Mouse (Mus musculus): ENCODE data around the gene Nid1. TPM values are rescaled to one million over a fixed set of nuclear protein-coding genes. Genes with fewer than 3 reads are reported as not detected.

Nid1 gene
- polyA plus RNA-seq, 1 experiment = 39.3 TPM

- Histone ChIP-seq H3K4me1 (ENCODE audit: control insufficient read depth, insufficient read depth, insufficient read length) (peaks cover 2% of the 10 kb centered on the region; the same call in 1 of the 2 replicates), H3K36me3 (ENCODE audit: control insufficient read depth, insufficient read depth, low read length) (no peaks in the 10 kb centered on the region), H3K27me3 (ENCODE audit: control insufficient read depth, insufficient read depth, low read length) (no peaks in the 10 kb centered on the region), H3K4me3 (ENCODE audit: extremely low read depth, insufficient read depth, insufficient read length) (no peak overlapping the region), H3K27ac (ENCODE audit: insufficient read depth, low read length) (no peak overlapping the region)
- TF ChIP-seq CTCF (IDR thresholded peaks at IDR 0.05; ENCODE audit: extremely low read depth, insufficient read depth, insufficient read length, insufficient replicate concordance) = no peak
- TF ChIP-seq POLR2A (IDR thresholded peaks at IDR 0.05; ENCODE audit: low read depth, low read length) = no peak
- 74% methylated on average over 3 of the region's 3 CpGs for WGBS
- no peak for DNase-seq (ENCODE audit: low read depth in 1 of 2, low spot score in 2 of 2)
Observed at GRCm38 (mm10) chr13:13552020-13552419, 114.7 kb downstream of the Nid1 start.

- H3K27me3 ChIP-seq (ENCODE audit: control insufficient read depth, insufficient read depth, low read length) = no peaks in the 10 kb centered on the region
- H3K36me3 ChIP-seq (ENCODE audit: control insufficient read depth, insufficient read depth, low read length) = no peaks in the 10 kb centered on the region
- no peak for DNase-seq (ENCODE audit: low read depth in 1 of 2, low spot score in 2 of 2)
- TF ChIP-seq CTCF (IDR thresholded peaks at IDR 0.05; ENCODE audit: extremely low read depth, insufficient read depth, insufficient read length, insufficient replicate concordance) (no peak), POLR2A (IDR thresholded peaks at IDR 0.05; ENCODE audit: low read depth, low read length) (no peak)
- H3K4me1 ChIP-seq (ENCODE audit: control insufficient read depth, insufficient read depth, insufficient read length) = peaks cover 11% of the 10 kb centered on the region; the same call in 1 of the 2 replicates
- no peak overlapping the region for H3K27ac ChIP-seq (ENCODE audit: insufficient read depth, low read length)
- WGBS = 17% methylated on average over 1 of the region's 1 CpGs
- H3K4me3 ChIP-seq (ENCODE audit: extremely low read depth, insufficient read depth, insufficient read length) = no peak overlapping the region
Observed at GRCm38 (mm10) chr13:13553660-13554059, 116.3 kb downstream of the Nid1 start.

GRCm38 (mm10) chr13:13555196-13555595, 117.8 kb downstream of the Nid1 start:
- TF ChIP-seq POLR2A (IDR thresholded peaks at IDR 0.05; ENCODE audit: low read depth, low read length) = no peak
- no peak for TF ChIP-seq CTCF (IDR thresholded peaks at IDR 0.05; ENCODE audit: extremely low read depth, insufficient read depth, insufficient read length, insufficient replicate concordance)
- Histone ChIP-seq H3K4me1 (ENCODE audit: control insufficient read depth, insufficient read depth, insufficient read length) (peaks cover 14% of the 10 kb centered on the region; the same call in 1 of the 2 replicates), H3K36me3 (ENCODE audit: control insufficient read depth, insufficient read depth, low read length) (no peaks in the 10 kb centered on the region), H3K27me3 (ENCODE audit: control insufficient read depth, insufficient read depth, low read length) (no peaks in the 10 kb centered on the region), H3K27ac (ENCODE audit: insufficient read depth, low read length) (no peak overlapping the region), H3K4me3 (ENCODE audit: extremely low read depth, insufficient read depth, insufficient read length) (no peak overlapping the region)
- WGBS = 88% methylated on average over 3 of the region's 3 CpGs
- DNase-seq (ENCODE audit: low read depth in 1 of 2, low spot score in 2 of 2) = no peak

- DNase-seq (ENCODE audit: low read depth in 1 of 2, low spot score in 2 of 2) = no peak
Observed at GRCm38 (mm10) chr13:13557001-13557743, 119.8 kb downstream of the Nid1 start.

GRCm38 (mm10) chr13:13558251-13558650, 120.9 kb downstream of the Nid1 start:
- Histone ChIP-seq H3K4me1 (ENCODE audit: control insufficient read depth, insufficient read depth, insufficient read length) (peaks cover 14% of the 10 kb centered on the region; the same call in 1 of the 2 replicates), H3K36me3 (ENCODE audit: control insufficient read depth, insufficient read depth, low read length) (no peaks in the 10 kb centered on the region), H3K27me3 (ENCODE audit: control insufficient read depth, insufficient read depth, low read length) (no peaks in the 10 kb centered on the region), H3K4me3 (ENCODE audit: extremely low read depth, insufficient read depth, insufficient read length) (no peak overlapping the region), H3K27ac (ENCODE audit: insufficient read depth, low read length) (no peak overlapping the region)
- TF ChIP-seq POLR2A (IDR thresholded peaks at IDR 0.05; ENCODE audit: low read depth, low read length) (no peak), CTCF (IDR thresholded peaks at IDR 0.05; ENCODE audit: extremely low read depth, insufficient read depth, insufficient read length, insufficient replicate concordance) (no peak)
- DNase-seq (ENCODE audit: low read depth in 1 of 2, low spot score in 2 of 2) = no peak
- WGBS = 26% methylated on average over 2 of the region's 2 CpGs

More at GRCm38 (mm10) chr13:13557001-13557743, 119.8 kb downstream of the Nid1 start:
- Histone ChIP-seq H3K4me3 (ENCODE audit: extremely low read depth, insufficient read depth, insufficient read length) (no peak overlapping the region), H3K27ac (ENCODE audit: insufficient read depth, low read length) (no peak overlapping the region), H3K27me3 (ENCODE audit: control insufficient read depth, insufficient read depth, low read length) (no peaks in the 10 kb centered on the region), H3K4me1 (ENCODE audit: control insufficient read depth, insufficient read depth, insufficient read length) (peaks cover 14% of the 10 kb centered on the region; the same call in 1 of the 2 replicates), H3K36me3 (ENCODE audit: control insufficient read depth, insufficient read depth, low read length) (no peaks in the 10 kb centered on the region)
- TF ChIP-seq CTCF (IDR thresholded peaks at IDR 0.05; ENCODE audit: extremely low read depth, insufficient read depth, insufficient read length, insufficient replicate concordance) (no peak), POLR2A (IDR thresholded peaks at IDR 0.05; ENCODE audit: low read depth, low read length) (no peak)
- 38% methylated on average over 5 of the region's 5 CpGs for WGBS

GRCm38 (mm10) chr13:13558900-13559299, 121.5 kb downstream of the Nid1 start:
- Histone ChIP-seq H3K4me3 (ENCODE audit: extremely low read depth, insufficient read depth, insufficient read length) (no peak overlapping the region), H3K4me1 (ENCODE audit: control insufficient read depth, insufficient read depth, insufficient read length) (peaks cover 14% of the 10 kb centered on the region; the same call in 1 of the 2 replicates), H3K36me3 (ENCODE audit: control insufficient read depth, insufficient read depth, low read length) (no peaks in the 10 kb centered on the region), H3K27me3 (ENCODE audit: control insufficient read depth, insufficient read depth, low read length) (no peaks in the 10 kb centered on the region), H3K27ac (ENCODE audit: insufficient read depth, low read length) (no peak overlapping the region)
- no peak for DNase-seq (ENCODE audit: low read depth in 1 of 2, low spot score in 2 of 2)
- WGBS = 40% methylated on average over 5 of the region's 5 CpGs
- TF ChIP-seq POLR2A (IDR thresholded peaks at IDR 0.05; ENCODE audit: low read depth, low read length) (no peak), CTCF (IDR thresholded peaks at IDR 0.05; ENCODE audit: extremely low read depth, insufficient read depth, insufficient read length, insufficient replicate concordance) (no peak)

Other genes with a start within 250 kb of the Nid1 start
- 64.4 and 75.2 TPM in 2 replicates for gene Gpr137b, start 43.5 kb upstream of the Nid1 start, polyA plus RNA-seq (2012; rRNA removed)
- 11.3 and 13.2 TPM in 2 replicates for gene Lyst, start 152.8 kb downstream of the Nid1 start, polyA plus RNA-seq (2012; rRNA removed)

All from spleen, adult 2 months (tissue).